Mouse (Mus musculus) B cell, adult 2 months (primary cell): ENCODE data around the gene Ifi47.

Experiments used
- DNase-seq, 2 experiments: peaks; one replicate each; pipeline ENCODE4 v3.0.0; 2022

The Ifi47 gene

GRCm38 (mm10) chr11:49090551-49090950 lies 14.2 kb downstream of the Ifi47 start:
- DNase-seq, result no peak

GRCm38 (mm10) chr11:49091171-49091570 lies 14.8 kb downstream of the Ifi47 start:
- no peak for DNase-seq

GRCm38 (mm10) chr11:49092053-49092586 lies 15.7 kb downstream of the Ifi47 start:
- no peak for DNase-seq

- peak in 1 of 2 experiments; percentile 27 for DNase-seq
These were observed 16.4 kb downstream of the Ifi47 start for GRCm38 (mm10) chr11:49092786-49093185.

GRCm38 (mm10) chr11:49093861-49094660 lies 17.7 kb downstream of the Ifi47 start:
- peak in 1 of 2 experiments; percentile 35 for DNase-seq

GRCm38 (mm10) chr11:49095367-49095766 lies 19.0 kb downstream of the Ifi47 start:
- no peak for DNase-seq

- DNase-seq, result no peak
These were observed 24.0 kb downstream of the Ifi47 start for GRCm38 (mm10) chr11:49100409-49100808.

- peak in 1 of 2 experiments; percentile 49 for DNase-seq
These were observed 25.1 kb downstream of the Ifi47 start for GRCm38 (mm10) chr11:49101500-49101899.

- DNase-seq, result peak; percentile 95 to 96
These were observed 26.8 kb downstream of the Ifi47 start for GRCm38 (mm10) chr11:49103047-49103693.

- no peak for DNase-seq
These were observed 29.4 kb downstream of the Ifi47 start for GRCm38 (mm10) chr11:49105752-49106151.

- DNase-seq, result no peak
These were observed 31.5 kb downstream of the Ifi47 start for GRCm38 (mm10) chr11:49107650-49108537.

- peak; percentile 67 for DNase-seq
These were observed 32.4 kb downstream of the Ifi47 start for GRCm38 (mm10) chr11:49108833-49109232.

GRCm38 (mm10) chr11:49111000-49111399 lies 34.6 kb downstream of the Ifi47 start:
- no peak for DNase-seq

GRCm38 (mm10) chr11:49112624-49113219 lies 36.3 kb downstream of the Ifi47 start:
- no peak for DNase-seq

GRCm38 (mm10) chr11:49114158-49114557 lies 37.8 kb downstream of the Ifi47 start:
- no peak for DNase-seq

- no peak for DNase-seq
These were observed 38.4 kb downstream of the Ifi47 start, which contains the start of gene Olfr1396 for GRCm38 (mm10) chr11:49114774-49115173. Olfr1396 (minus strand) TSS chr11:49114874.

GRCm38 (mm10) chr11:49119635-49120034 lies 43.2 kb downstream of the Ifi47 start:
- no peak for DNase-seq

GRCm38 (mm10) chr11:49124169-49124568 lies 47.8 kb downstream of the Ifi47 start:
- DNase-seq, result no peak

GRCm38 (mm10) chr11:49141974-49142373 lies 65.6 kb downstream of the Ifi47 start, which contains the start of gene Olfr1395:
Olfr1395 (plus strand) TSS chr11:49142274.
- DNase-seq, result no peak
